Mouse (Mus musculus) heart, adult 2 months (tissue): Measurements from ENCODE around the gene Tmem94. TPM values are rescaled to one million over a fixed set of nuclear protein-coding genes. Genes with fewer than 3 reads are reported as not detected.
A peak's percentile ranks its signal among the peaks of the same experiment; 100 is the strongest.

Source experiments
- DNase-seq, 2 experiments: peaks; one replicate each; pipeline ENCODE4 v3.0.0; 2021
- H3K27ac ChIP-seq: fragments of 200-600 bp; 2 replicates; pipeline ENCODE4 v1.8.1; 2022
- H3K27me3 ChIP-seq: fragments of 200-500 bp; 2 replicates; pipeline ENCODE4 v1.6.1; 2012; ENCODE audit warnings: mild to moderate bottlenecking, low read length, inconsistent platforms, mixed read lengths; ENCODE audit not compliant: control insufficient read depth, insufficient read depth
- H3K36me3 ChIP-seq: fragments of 200-500 bp; 2 replicates; pipeline ENCODE4 v1.6.1; 2012; ENCODE audit warnings: low read length, inconsistent platforms; ENCODE audit not compliant: control insufficient read depth, insufficient read depth
- H3K4me1 ChIP-seq: fragments of 200-500 bp; 2 replicates; pipeline ENCODE4 v1.6.1; 2011; ENCODE audit warnings: low read length; ENCODE audit not compliant: control insufficient read depth, insufficient read depth
- H3K4me3 ChIP-seq: fragments of 200-600 bp; 2 replicates; pipeline ENCODE4 v1.8.1; 2022
- H3K79me2 ChIP-seq: fragments of 200-500 bp; replicated peaks from 2 replicates; pipeline ENCODE4 v1.6.1; 2012; ENCODE audit warnings: mild to moderate bottlenecking, inconsistent platforms, low read length, moderate library complexity, mixed read lengths; ENCODE audit not compliant: control insufficient read depth, insufficient read depth
- H3K9ac ChIP-seq: fragments of 200-500 bp; 2 replicates; pipeline ENCODE4 v1.6.1; 2012; ENCODE audit warnings: low read depth, mild to moderate bottlenecking, control low read depth, inconsistent platforms, low read length, mixed read lengths
- CTCF ChIP-seq: fragments of 200-600 bp; IDR thresholded peaks from 2 replicates; pipeline ENCODE4 v1.8.1; 2022; ENCODE audit warnings: antibody characterized with exemption, mild to moderate bottlenecking, moderate library complexity
- EP300 ChIP-seq: fragments of 200-500 bp; IDR thresholded peaks from 2 replicates; pipeline ENCODE4 v1.6.1; 2011; ENCODE audit warnings: low read depth, low read length, control low read depth; ENCODE audit not compliant: insufficient read depth
- POLR2A ChIP-seq: fragments of 200-500 bp; IDR thresholded peaks from 2 replicates; pipeline ENCODE4 v1.6.1; 2011; ENCODE audit warnings: mild to moderate bottlenecking, low read depth, low read length, control low read depth; ENCODE audit not compliant: insufficient read depth
- WGBS: fragments of 180-500 bp; shearing (Covaris S2); methylation state at CpG from one replicate; pipeline ENCODE4 v1.1.7; 2018; 5-methylcytosine and 5-hydroxymethylcytosine counted together
- intact Hi-C: fragments of 180-260 bp; cut with DNase I; formaldehyde crosslinking; loops from one replicate; pipeline ENCODE4 v1.15.1; 2025
- polyA plus RNA-seq: library from polyadenylated mRNA; depleted of rRNA; stranded (reverse); fragments of >200 nt; gene quantifications from 2 replicates; pipeline ENCODE4 v1.2.3, GENCODE M21; 2012
- total RNA-seq, 2 experiments: library from RNA; stranded (reverse); gene quantifications; 2 replicates each; pipeline ENCODE4 v1.2.3; 2021

Gene Tmem94
- total and polyA plus RNA-seq, 3 experiments, result 99.5 to 125 (median 103) TPM

GRCm38 (mm10) chr11:115779038-115779571, 13.9 kb downstream of the Tmem94 start:
- WGBS, result 3% methylated on average over 9 of the region's 9 CpGs
- intact Hi-C loops, result loop anchor here (1.0 to 5.0 kb wide), 2 partner anchors 30 to 42 kb away; no protein-coding TSS in a partner anchor
- peak; percentile 90 for TF ChIP-seq EP300
- TF ChIP-seq POLR2A, result peak; percentile 64
- no peak for TF ChIP-seq CTCF
- peak overlapping the region; percentile 22 for H3K9ac ChIP-seq
- H3K79me2 ChIP-seq, result no peaks in the 10 kb centered on the region
- H3K4me3 ChIP-seq, result peak overlapping the region; percentile 2; the same call in 1 of the 2 replicates
- H3K4me1 ChIP-seq, result peaks cover 24% of the 10 kb centered on the region
- H3K36me3 ChIP-seq, result peaks cover 6% of the 10 kb centered on the region; the same call in 1 of the 2 replicates
- no peaks in the 10 kb centered on the region for H3K27me3 ChIP-seq
- H3K27ac ChIP-seq, result peak overlapping the region; percentile 89
- DNase-seq, result peak; percentile 91 to 96

DNA sequence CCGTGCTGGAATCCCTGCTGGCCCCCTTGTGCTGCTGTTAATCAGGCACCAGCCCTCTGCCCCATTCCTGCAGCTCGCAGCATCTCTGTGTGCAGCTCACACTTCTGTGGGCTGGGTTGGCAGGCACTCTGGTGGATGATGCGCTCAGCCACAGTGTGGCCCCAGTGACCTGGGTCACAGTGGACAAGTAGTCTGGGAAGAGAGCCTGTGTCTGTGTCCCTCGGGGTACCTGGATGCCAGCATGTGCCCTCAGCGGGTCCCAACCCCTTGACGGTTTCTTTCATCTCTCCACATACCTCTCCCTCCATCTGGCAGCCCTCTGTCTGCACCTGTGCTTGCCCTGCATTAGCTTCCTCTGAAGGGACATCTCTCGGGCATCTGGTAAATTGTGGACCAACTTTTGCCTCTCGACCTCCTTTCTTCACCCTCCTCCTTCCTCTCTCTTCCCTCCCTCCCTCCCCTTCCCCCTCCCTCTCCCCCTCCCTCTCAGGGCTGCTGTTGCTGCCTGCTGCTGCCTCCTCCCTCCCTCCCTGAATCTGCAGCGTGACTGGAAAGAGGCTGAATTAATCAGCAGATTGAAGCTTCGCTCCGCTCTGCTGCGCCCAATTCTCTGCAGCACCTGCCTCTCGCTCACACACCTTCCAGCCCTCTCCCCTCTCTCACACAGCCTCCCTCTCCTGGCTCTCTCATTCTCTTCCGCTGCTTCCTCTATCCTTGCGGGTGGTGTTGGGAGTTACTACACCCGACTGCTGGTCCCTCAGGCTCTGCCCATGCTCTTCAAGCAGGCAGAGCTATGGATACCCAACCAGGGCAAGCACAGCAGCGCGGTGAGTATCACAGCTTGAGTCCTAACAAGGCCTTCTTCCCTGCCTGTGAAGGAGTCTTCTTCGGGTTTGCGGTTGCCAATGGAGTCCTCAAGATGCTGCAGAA, 15.2 kb downstream of the Tmem94 start:
- intact Hi-C loops, result no loop called here

GRCm38 (mm10) chr11:115786473-115786872, 21.2 kb downstream of the Tmem94 start:
- intact Hi-C loops, result loop anchor here (2.0 kb wide), 1 partner anchor 16 kb away; no protein-coding TSS in a partner anchor
- no peak for DNase-seq
- H3K4me3 ChIP-seq, result no peak overlapping the region
- H3K79me2 ChIP-seq, result no peaks in the 10 kb centered on the region
- H3K9ac ChIP-seq, result 0 out of 2 replicates have a peak overlapping the region, but pooled peaks have one; percentile 2
- no peaks in the 10 kb centered on the region for H3K27me3 ChIP-seq
- WGBS, result 69% methylated on average over 6 of the region's 6 CpGs
- no peak for TF ChIP-seq EP300
- TF ChIP-seq CTCF, result no peak
- TF ChIP-seq POLR2A, result no peak
- H3K4me1 ChIP-seq, result no peaks in the 10 kb centered on the region; the same call in 1 of the 2 replicates
- H3K27ac ChIP-seq, result peak overlapping the region; percentile 7
- H3K36me3 ChIP-seq, result no peaks in the 10 kb centered on the region

More for the DNA sequence above, 15.2 kb downstream of the Tmem94 start:
- H3K9ac ChIP-seq, result no peak overlapping the region
- no peaks in the 10 kb centered on the region for H3K79me2 ChIP-seq
- peaks cover 4% of the 10 kb centered on the region; the same call in 1 of the 2 replicates for H3K36me3 ChIP-seq
- 33% methylated on average over 20 of the region's 20 CpGs for WGBS
- H3K4me1 ChIP-seq, result peaks cover 18% of the 10 kb centered on the region
- no peaks in the 10 kb centered on the region for H3K27me3 ChIP-seq
- no peak overlapping the region for H3K4me3 ChIP-seq
- H3K27ac ChIP-seq, result peak overlapping the region; percentile 89
- TF ChIP-seq EP300 (no peak), POLR2A (no peak), CTCF (no peak)
- DNase-seq, result no peak

DNA sequence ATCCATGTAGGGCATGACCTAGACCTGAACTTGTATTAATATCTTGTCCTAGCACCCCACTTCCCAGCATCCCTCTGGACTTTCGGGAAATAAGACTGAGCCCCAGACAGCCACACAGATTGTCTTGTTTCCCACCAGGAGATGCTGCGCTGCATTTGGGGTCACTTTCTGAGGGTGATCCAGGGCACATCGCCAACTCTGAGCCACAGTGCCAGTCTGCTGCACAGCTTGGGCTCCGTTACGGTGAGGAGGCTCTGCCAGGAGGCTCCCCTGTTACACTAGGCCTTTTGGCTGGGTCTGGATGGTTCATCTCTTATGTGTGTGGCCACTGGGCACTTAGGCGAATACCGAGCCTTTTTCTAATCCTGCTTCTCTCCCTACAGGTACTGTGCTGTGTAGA, 24.6 kb downstream of the Tmem94 start:
- H3K27ac ChIP-seq, result no peak overlapping the region
- H3K79me2 ChIP-seq, result no peaks in the 10 kb centered on the region
- no peak overlapping the region for H3K4me3 ChIP-seq
- DNase-seq, result no peak
- H3K36me3 ChIP-seq, result no peaks in the 10 kb centered on the region
- TF ChIP-seq EP300 (no peak), CTCF (no peak), POLR2A (no peak)
- no peaks in the 10 kb centered on the region for H3K27me3 ChIP-seq
- 88% methylated on average over 7 of the region's 7 CpGs for WGBS
- intact Hi-C loops, result no loop called here
- H3K9ac ChIP-seq, result no peak overlapping the region
- no peaks in the 10 kb centered on the region; the same call in 1 of the 2 replicates for H3K4me1 ChIP-seq

- intact Hi-C loops, result no loop called here
- peak in 1 of 2 experiments; percentile 6 for DNase-seq
- Histone ChIP-seq H3K79me2 (no peaks in the 10 kb centered on the region), H3K27me3 (no peaks in the 10 kb centered on the region), H3K4me3 (no peak overlapping the region), H3K9ac (no peak overlapping the region), H3K36me3 (no peaks in the 10 kb centered on the region), H3K4me1 (no peaks in the 10 kb centered on the region), H3K27ac (no peak overlapping the region)
- 92% methylated on average over 16 of the region's 16 CpGs for WGBS
- no peak for TF ChIP-seq POLR2A
- TF ChIP-seq EP300, result no peak
- no peak for TF ChIP-seq CTCF
Observed at GRCm38 (mm10) chr11:115791919-115792318, 26.7 kb downstream of the Tmem94 start.
